Mouse (Mus musculus): ENCODE results near the gene Lxn. TPM values are rescaled to one million over a fixed set of nuclear protein-coding genes. Genes with fewer than 3 reads are reported as not detected.

The Lxn gene
- polyA plus RNA-seq, 1 experiment from 2014 or later: 86.3 TPM

DNA sequence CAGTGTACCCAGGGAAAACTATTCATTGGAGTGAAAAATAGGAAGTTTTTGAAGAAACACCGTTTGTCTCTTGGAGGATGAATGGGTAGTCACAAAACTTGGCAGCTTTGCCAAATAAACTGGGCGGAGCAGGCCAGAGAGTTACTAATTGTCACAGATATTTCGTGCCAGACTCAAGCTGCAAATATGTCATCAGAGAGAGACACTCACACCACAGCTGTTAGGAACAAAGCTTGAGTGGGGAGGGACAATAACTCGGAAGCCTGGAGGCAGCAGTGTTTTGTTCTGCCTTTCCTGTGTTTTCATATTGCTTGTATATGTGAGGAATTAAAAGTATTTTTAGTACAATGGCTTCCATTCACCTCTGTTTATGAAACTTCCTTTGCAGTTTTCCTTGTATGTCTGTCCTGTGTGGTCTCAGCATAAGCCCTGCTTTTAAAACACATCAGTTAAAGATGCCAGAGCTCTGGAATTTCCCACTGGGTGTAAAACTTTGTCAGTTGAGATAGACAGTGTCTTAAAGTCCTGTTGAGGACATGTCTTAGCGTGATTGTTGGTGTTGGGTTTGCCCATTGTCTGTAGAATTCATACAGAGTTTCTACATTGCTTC lies 13.0 kb downstream of the Lxn start:
- Histone ChIP-seq H3K27ac (no peak overlapping the region), H3K9ac (no peak overlapping the region), H3K9me3 (no peaks in the 10 kb centered on the region), H3K27me3 (no peaks in the 10 kb centered on the region), H3K4me3 (no peak overlapping the region), H3K36me3 (peaks cover 76% of the 10 kb centered on the region), H3K4me2 (no peak overlapping the region), H3K4me1 (no peaks in the 10 kb centered on the region)
- 84% methylated on average over 5 of the region's 5 CpGs for WGBS
- no peak for ATAC-seq (ENCODE audit: insufficient number of reproducible peaks, insufficient read depth, low FRiP score, low TSS enrichment, low read depth)

DNA sequence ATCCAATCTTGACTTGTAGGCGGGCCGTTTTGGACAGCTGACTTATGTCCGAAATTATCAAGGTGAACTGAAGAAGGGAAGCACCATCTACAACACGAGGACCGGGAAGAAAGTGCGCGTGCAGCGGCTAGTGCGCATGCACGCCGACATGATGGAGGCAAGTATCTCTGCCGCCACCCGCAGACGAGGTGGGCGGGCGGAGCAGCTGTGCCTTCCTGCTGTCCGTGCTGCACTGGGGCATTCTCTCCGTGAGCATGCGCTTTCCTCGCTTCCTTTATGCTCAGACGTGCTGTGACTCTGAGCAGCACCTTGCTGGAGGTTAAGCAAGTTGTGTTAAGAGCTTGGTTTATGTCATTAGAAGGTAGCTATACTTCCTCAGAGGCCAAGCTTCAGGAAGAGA lies 14.1 kb downstream of the Lxn start:
- Histone ChIP-seq H3K27ac (no peak overlapping the region), H3K36me3 (peaks cover 74% of the 10 kb centered on the region), H3K9me3 (no peaks in the 10 kb centered on the region), H3K27me3 (no peaks in the 10 kb centered on the region), H3K4me3 (no peak overlapping the region), H3K4me2 (no peak overlapping the region), H3K9ac (no peak overlapping the region), H3K4me1 (no peaks in the 10 kb centered on the region)
- 94% methylated on average over 21 of the region's 21 CpGs for WGBS
- ATAC-seq (ENCODE audit: insufficient number of reproducible peaks, insufficient read depth, low FRiP score, low TSS enrichment, low read depth): no peak

DNA sequence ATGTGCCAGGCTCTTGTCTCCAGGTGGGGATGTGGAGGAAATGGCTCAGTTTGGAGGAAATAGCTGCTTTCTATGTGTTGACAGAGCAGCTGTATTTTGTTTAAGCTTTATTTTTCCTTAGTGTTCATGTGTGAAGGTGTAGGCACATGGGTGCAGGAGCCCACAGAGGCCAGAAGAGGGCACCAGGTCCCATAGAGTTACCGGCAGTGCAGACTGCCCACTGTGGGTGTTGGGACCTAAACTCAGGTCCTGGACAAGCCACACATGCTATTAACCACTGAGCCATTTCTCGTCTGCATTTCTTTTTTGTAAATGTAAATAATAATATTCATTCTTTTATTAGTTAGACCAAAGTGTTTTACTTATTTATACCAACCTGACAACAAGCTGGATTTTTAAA lies 16.6 kb downstream of the Lxn start:
- no peak overlapping the region for H3K27ac ChIP-seq
- H3K9ac ChIP-seq: no peak overlapping the region
- WGBS: 98% methylated on average over 2 of the region's 2 CpGs
- no peaks in the 10 kb centered on the region for H3K9me3 ChIP-seq
- no peak overlapping the region for H3K4me3 ChIP-seq
- no peak for ATAC-seq (ENCODE audit: insufficient number of reproducible peaks, insufficient read depth, low FRiP score, low TSS enrichment, low read depth)
- H3K4me2 ChIP-seq: no peak overlapping the region
- peaks cover 73% of the 10 kb centered on the region for H3K36me3 ChIP-seq
- no peaks in the 10 kb centered on the region for H3K4me1 ChIP-seq
- H3K27me3 ChIP-seq: no peaks in the 10 kb centered on the region

DNA sequence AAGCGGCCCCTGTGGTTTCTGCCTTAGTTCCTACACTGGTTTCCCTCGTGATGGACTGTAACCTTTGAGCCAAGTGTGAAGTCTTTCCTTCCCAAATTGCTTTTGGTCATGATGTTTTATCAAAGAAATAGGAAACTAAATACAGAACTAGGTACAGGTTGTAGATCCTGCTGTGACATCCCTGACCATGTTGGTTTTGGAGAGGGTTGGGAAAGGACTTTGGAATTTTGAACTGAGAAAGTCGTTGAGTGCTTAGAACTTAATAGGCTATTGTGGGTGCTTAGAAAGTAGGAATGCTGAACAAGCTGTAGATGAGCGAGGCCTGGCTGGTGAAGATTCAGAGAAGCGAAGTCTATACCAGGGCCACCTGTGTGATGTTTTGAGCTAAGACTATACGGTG lies 29.7 kb downstream of the Lxn start:
- Histone ChIP-seq H3K9me3 (no peaks in the 10 kb centered on the region), H3K9ac (no peak overlapping the region), H3K4me1 (peaks cover 9% of the 10 kb centered on the region), H3K36me3 (peaks cover 60% of the 10 kb centered on the region), H3K27me3 (no peaks in the 10 kb centered on the region), H3K4me2 (no peak overlapping the region), H3K4me3 (no peak overlapping the region), H3K27ac (no peak overlapping the region)
- no peak for ATAC-seq (ENCODE audit: insufficient number of reproducible peaks, insufficient read depth, low FRiP score, low TSS enrichment, low read depth)
- WGBS: 92% methylated on average over 6 of the region's 6 CpGs

DNA sequence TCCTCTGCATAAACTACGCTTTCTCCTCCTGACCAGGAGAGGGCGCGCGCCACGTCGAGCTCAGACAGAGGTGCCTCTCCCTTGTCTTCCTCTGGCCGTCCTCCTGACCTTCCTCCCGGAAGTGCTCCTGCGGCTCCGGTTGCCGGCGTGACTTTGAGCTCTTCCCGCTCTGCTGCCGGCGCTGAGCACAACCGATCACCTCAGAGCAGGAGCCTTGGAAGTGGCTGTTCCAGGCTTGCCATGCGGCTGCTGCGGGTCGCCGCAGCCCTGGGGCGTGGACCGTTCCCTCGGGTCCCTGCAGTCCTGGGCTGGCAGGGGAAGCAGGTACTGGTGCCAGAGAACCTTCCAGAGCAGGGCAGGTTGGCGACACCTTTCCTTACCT lies 33.7 kb downstream of the Lxn start, which contains the start of gene Gfm1:
Gene Gfm1, plus strand, starts transcription at position 98 of the 382 bp plus-strand sequence.
- Histone ChIP-seq H3K4me2 (peak within 1 kb of the TSS; percentile 85), H3K9me3 (peaks cover 9% of the 10 kb centered on the region), H3K4me1 (peaks cover 9% of the 10 kb centered on the region), H3K27me3 (no peaks in the 10 kb centered on the region), H3K27ac (peak within 1 kb of the TSS; percentile 22; the same call in 1 of the 2 replicates), H3K36me3 (peaks cover 25% of the 10 kb centered on the region), H3K4me3 (peak within 1 kb of the TSS; percentile 100), H3K9ac (peak within 1 kb of the TSS; percentile 91)
- WGBS: under 1% methylated on average over 24 of the region's 24 CpGs
- ATAC-seq (ENCODE audit: insufficient number of reproducible peaks, insufficient read depth, low FRiP score, low TSS enrichment, low read depth): peak; percentile 88

DNA sequence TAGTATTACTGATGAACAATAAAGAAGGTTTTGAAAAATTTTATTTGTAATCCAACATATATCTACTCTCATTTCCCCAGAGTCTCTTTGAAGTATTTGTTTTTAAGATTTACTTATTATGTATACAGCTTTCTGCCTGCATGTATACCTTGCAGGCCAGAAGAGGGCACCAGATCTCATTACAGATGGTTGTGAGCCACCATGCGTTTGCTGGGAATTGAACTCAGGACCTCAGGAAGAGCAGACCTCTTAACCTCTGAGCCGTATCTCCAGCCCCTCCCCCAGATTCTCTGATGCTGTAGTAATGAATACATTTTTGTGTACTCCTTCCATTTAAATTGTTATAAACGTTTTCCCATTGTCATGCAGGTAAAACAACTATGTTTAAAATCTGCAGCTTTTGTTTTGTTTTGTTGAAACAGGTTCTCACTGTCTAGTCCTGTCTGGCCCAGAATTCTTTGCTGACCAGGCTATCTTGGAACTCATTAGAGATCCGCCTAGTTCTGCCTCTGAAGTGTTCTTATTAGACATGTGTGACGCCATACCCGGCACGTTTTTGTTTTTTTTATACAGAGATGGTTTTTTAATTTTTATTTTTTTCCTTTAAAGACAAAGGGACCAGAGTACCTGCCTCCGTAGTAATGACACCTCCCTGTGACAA lies 34.3 kb downstream of the Lxn start:
- Histone ChIP-seq H3K27ac (no peak overlapping the region), H3K4me3 (peak overlapping the region; percentile 100), H3K4me2 (peak overlapping the region; percentile 85), H3K9me3 (peaks cover 9% of the 10 kb centered on the region), H3K4me1 (peaks cover 9% of the 10 kb centered on the region), H3K27me3 (no peaks in the 10 kb centered on the region), H3K36me3 (peaks cover 23% of the 10 kb centered on the region), H3K9ac (peak overlapping the region; percentile 91; the same call in 1 of the 2 replicates)
- 31% methylated on average over 8 of the region's 8 CpGs for WGBS
- peak; percentile 68 for ATAC-seq (ENCODE audit: insufficient number of reproducible peaks, insufficient read depth, low FRiP score, low TSS enrichment, low read depth)

Other genes starting within 250 kb of the Lxn start
- 27.3 and 28.4 TPM in 2 replicates for gene Mlf1, start 89.8 kb downstream of the Lxn start, polyA plus RNA-seq (2015; fragmentation: Nextera tagmentation; extraction: Ambion mirVana)
- gene Gm17402, start 88.8 kb downstream of the Lxn start, polyA plus RNA-seq (2015; fragmentation: Nextera tagmentation; extraction: Ambion mirVana): not detected in 2 replicates
- gene Gfm1, start 33.8 kb downstream of the Lxn start, polyA plus RNA-seq (2015; fragmentation: Nextera tagmentation; extraction: Ambion mirVana): 34.1 and 37.7 TPM in 2 replicates
- gene Rarres1, start 51.6 kb upstream of the Lxn start, polyA plus RNA-seq (2015; fragmentation: Nextera tagmentation; extraction: Ambion mirVana): 2.5 and 3.2 TPM in 2 replicates
- 54.8 and 63.6 TPM in 2 replicates for gene Mfsd1, start 118.8 kb upstream of the Lxn start, polyA plus RNA-seq (2015; fragmentation: Nextera tagmentation; extraction: Ambion mirVana)